Mouse (Mus musculus) heart, embryonic 11.5 days (tissue): ENCODE data around the gene Slc9a9. TPM values are rescaled to one million over a fixed set of nuclear protein-coding genes. Genes with fewer than 3 reads are reported as not detected.

Experiments
- ATAC-seq: fragments of 200-750 bp; cut with Nextera tagmentation; replicated peaks from 2 replicates; pipeline ENCODE4 v1.8.0; 2017; ENCODE audit warnings: moderate library complexity; ENCODE audit not compliant: insufficient number of reproducible peaks, low FRiP score, low TSS enrichment
- H3K27ac ChIP-seq: fragments of 300-500 bp; sonication (generic); 2 replicates; pipeline ENCODE4 v1.5.1; 2014; ENCODE audit warnings: mild to moderate bottlenecking, low read depth, low read length
- H3K27me3 ChIP-seq: fragments of 300-500 bp; sonication (generic); 2 replicates; pipeline ENCODE4 v1.6.1; 2014; ENCODE audit warnings: mild to moderate bottlenecking, low read length, mixed read lengths; ENCODE audit not compliant: control insufficient read depth, insufficient read depth
- H3K36me3 ChIP-seq: fragments of 300-500 bp; sonication (generic); 2 replicates; pipeline ENCODE4 v1.6.1; 2014; ENCODE audit warnings: mild to moderate bottlenecking, low read length, moderate library complexity, mixed read lengths; ENCODE audit not compliant: control insufficient read depth, insufficient read depth
- H3K4me1 ChIP-seq: fragments of 300-500 bp; sonication (generic); 2 replicates; pipeline ENCODE4 v1.6.1; 2014; ENCODE audit warnings: low read length; ENCODE audit not compliant: control insufficient read depth, insufficient read depth
- H3K4me2 ChIP-seq: fragments of 300-500 bp; sonication (generic); 2 replicates; pipeline ENCODE4 v1.6.1; 2014; ENCODE audit warnings: mild to moderate bottlenecking, moderate library complexity
- H3K4me3 ChIP-seq: fragments of 300-500 bp; sonication (generic); 2 replicates; pipeline ENCODE4 v1.5.1; 2014; ENCODE audit warnings: low read depth, low read length
- H3K9ac ChIP-seq: fragments of 300-500 bp; sonication (generic); 2 replicates; pipeline ENCODE4 v1.6.1; 2014; ENCODE audit warnings: mild to moderate bottlenecking, low read depth, low read length, moderate library complexity
- H3K9me3 ChIP-seq: fragments of 300-500 bp; sonication (generic); replicated peaks from 2 replicates; pipeline ENCODE4 v1.6.1; 2016; ENCODE audit warnings: low read length; ENCODE audit not compliant: control insufficient read depth
- WGBS: fragments of 180-500 bp; shearing (Covaris S2); extraction: QIAGEN DNeasy Blood & Tissue Kit; methylation state at CpG from one replicate; pipeline ENCODE4 v1.1.7; 2014; ENCODE audit not compliant: insufficient replicate concordance; 5-methylcytosine and 5-hydroxymethylcytosine counted together
- polyA plus RNA-seq: library from polyadenylated mRNA; unstranded; fragments of >200 nt; fragmentation: Nextera tagmentation; extraction: Ambion mirVana; gene quantifications from 2 replicates; pipeline ENCODE4 v1.2.1, GENCODE M21; 2014

Gene Slc9a9
- polyA plus RNA-seq, 1 experiment from 2014 or later = 4.1 TPM

GRCm38 (mm10) chr9:94691311-94692087 lies 21.8 kb downstream of the Slc9a9 start:
- ATAC-seq = no peak
- WGBS = 49% methylated on average over 10 of the region's 10 CpGs
- H3K4me2 ChIP-seq = 0 out of 2 replicates have a peak overlapping the region, but pooled peaks have one; percentile 2
- no peak overlapping the region for H3K9ac ChIP-seq
- no peaks in the 10 kb centered on the region for H3K36me3 ChIP-seq
- H3K4me1 ChIP-seq = peaks cover 13% of the 10 kb centered on the region
- H3K27me3 ChIP-seq = no peaks in the 10 kb centered on the region
- no peak overlapping the region for H3K27ac ChIP-seq
- H3K4me3 ChIP-seq = no peak overlapping the region
- H3K9me3 ChIP-seq = no peaks in the 10 kb centered on the region

GRCm38 (mm10) chr9:94692122-94692521 lies 22.4 kb downstream of the Slc9a9 start:
- H3K36me3 ChIP-seq = no peaks in the 10 kb centered on the region

GRCm38 (mm10) chr9:94694243-94694642 lies 24.5 kb downstream of the Slc9a9 start:
- Histone ChIP-seq H3K9me3 (no peaks in the 10 kb centered on the region), H3K36me3 (no peaks in the 10 kb centered on the region), H3K4me3 (no peak overlapping the region), H3K27me3 (no peaks in the 10 kb centered on the region), H3K9ac (no peak overlapping the region), H3K4me1 (peaks cover 13% of the 10 kb centered on the region), H3K4me2 (no peak overlapping the region), H3K27ac (no peak overlapping the region)
- 43% methylated on average over 4 of the region's 4 CpGs for WGBS
- no peak for ATAC-seq

More at GRCm38 (mm10) chr9:94692122-94692521, 22.4 kb downstream of the Slc9a9 start:
- Histone ChIP-seq H3K9ac (no peak overlapping the region; the same call in 1 of the 2 replicates), H3K27me3 (no peaks in the 10 kb centered on the region), H3K4me2 (0 out of 2 replicates have a peak overlapping the region, but pooled peaks have one; percentile 2), H3K4me1 (peaks cover 13% of the 10 kb centered on the region), H3K9me3 (no peaks in the 10 kb centered on the region), H3K27ac (no peak overlapping the region), H3K4me3 (no peak overlapping the region)
- no peak for ATAC-seq
- WGBS = 18% methylated on average over 7 of the region's 7 CpGs

- H3K9me3 ChIP-seq = no peaks in the 10 kb centered on the region
- 49% methylated on average over 3 of the region's 3 CpGs for WGBS
- H3K36me3 ChIP-seq = no peaks in the 10 kb centered on the region
- no peak overlapping the region for H3K4me2 ChIP-seq
- no peaks in the 10 kb centered on the region for H3K27me3 ChIP-seq
- H3K4me1 ChIP-seq = peaks cover 13% of the 10 kb centered on the region
- H3K9ac ChIP-seq = no peak overlapping the region
- ATAC-seq = no peak
- H3K27ac ChIP-seq = no peak overlapping the region
- no peak overlapping the region for H3K4me3 ChIP-seq
Observed at GRCm38 (mm10) chr9:94694983-94695382, 25.3 kb downstream of the Slc9a9 start.

GRCm38 (mm10) chr9:94696539-94697079 lies 26.9 kb downstream of the Slc9a9 start:
- no peak for ATAC-seq
- WGBS = 62% methylated on average over 9 of the region's 9 CpGs
- no peaks in the 10 kb centered on the region for H3K27me3 ChIP-seq
- no peak overlapping the region for H3K4me2 ChIP-seq
- no peak overlapping the region for H3K9ac ChIP-seq
- H3K9me3 ChIP-seq = no peaks in the 10 kb centered on the region
- H3K4me1 ChIP-seq = peaks cover 16% of the 10 kb centered on the region
- no peak overlapping the region for H3K4me3 ChIP-seq
- H3K27ac ChIP-seq = no peak overlapping the region
- no peaks in the 10 kb centered on the region for H3K36me3 ChIP-seq

- WGBS = 66% methylated on average over 2 of the region's 2 CpGs
- H3K4me3 ChIP-seq = no peak overlapping the region
- no peaks in the 10 kb centered on the region for H3K9me3 ChIP-seq
- H3K4me1 ChIP-seq = peaks cover 9% of the 10 kb centered on the region
- H3K27me3 ChIP-seq = no peaks in the 10 kb centered on the region
- H3K27ac ChIP-seq = no peak overlapping the region
- no peaks in the 10 kb centered on the region for H3K36me3 ChIP-seq
- no peak overlapping the region for H3K4me2 ChIP-seq
- ATAC-seq = no peak
- no peak overlapping the region for H3K9ac ChIP-seq
Observed at GRCm38 (mm10) chr9:94698175-94698574, 28.5 kb downstream of the Slc9a9 start.

- no peak overlapping the region for H3K4me2 ChIP-seq
- H3K27me3 ChIP-seq = no peaks in the 10 kb centered on the region
- H3K36me3 ChIP-seq = no peaks in the 10 kb centered on the region
- WGBS = 81% methylated on average over 1 of the region's 1 CpGs
- no peaks in the 10 kb centered on the region for H3K9me3 ChIP-seq
- peaks cover 3% of the 10 kb centered on the region for H3K4me1 ChIP-seq
- no peak overlapping the region for H3K9ac ChIP-seq
- H3K4me3 ChIP-seq = no peak overlapping the region
- no peak for ATAC-seq
- no peak overlapping the region for H3K27ac ChIP-seq
Observed at GRCm38 (mm10) chr9:94700549-94700948, 30.8 kb downstream of the Slc9a9 start.

- Histone ChIP-seq H3K9ac (peak overlapping the region; percentile 2; the same call in 1 of the 2 replicates), H3K4me3 (no peak overlapping the region), H3K9me3 (no peaks in the 10 kb centered on the region), H3K4me2 (peak overlapping the region; percentile 20; the same call in 1 of the 2 replicates), H3K4me1 (peaks cover 3% of the 10 kb centered on the region), H3K36me3 (no peaks in the 10 kb centered on the region), H3K27me3 (no peaks in the 10 kb centered on the region), H3K27ac (peak overlapping the region; percentile 72)
- WGBS = 58% methylated on average over 6 of the region's 6 CpGs
- no peak for ATAC-seq
Observed at GRCm38 (mm10) chr9:94701193-94701869, 31.6 kb downstream of the Slc9a9 start.
